Mouse (Mus musculus) monocyte, adult 5-6 weeks (primary cell): ENCODE results near the gene Rilp. TPM values are rescaled to one million over a fixed set of nuclear protein-coding genes. Genes with fewer than 3 reads are reported as not detected.

Experiments used
- ATAC-seq: fragments of 153-309, 156-312 bp; replicated peaks from 2 replicates; pipeline ENCODE4 v1.8.0; 2017; ENCODE audit warnings: mild to moderate bottlenecking; ENCODE audit not compliant: low TSS enrichment, insufficient number of reproducible peaks, severe bottlenecking, poor library complexity, low FRiP score
- total RNA-seq: library from RNA; stranded (forward); fragments of 200-1000, 200-491, 200-594 nt; gene quantifications from 3 replicates; pipeline ENCODE4 v1.2.3, GENCODE M21; 2017

Rilp gene
- total RNA-seq, 1 experiment from 2014 or later, result 7.0 TPM

- ATAC-seq, result no peak
These were observed 21.0 kb downstream of the Rilp start for GRCm38 (mm10) chr11:75530845-75531373.

GRCm38 (mm10) chr11:75531469-75532242 lies 21.8 kb downstream of the Rilp start, which contains the start of gene Slc43a2:
Gene Slc43a2, plus strand, starts transcription at chr11:75531694.
- ATAC-seq, result peak; percentile 74

DNA sequence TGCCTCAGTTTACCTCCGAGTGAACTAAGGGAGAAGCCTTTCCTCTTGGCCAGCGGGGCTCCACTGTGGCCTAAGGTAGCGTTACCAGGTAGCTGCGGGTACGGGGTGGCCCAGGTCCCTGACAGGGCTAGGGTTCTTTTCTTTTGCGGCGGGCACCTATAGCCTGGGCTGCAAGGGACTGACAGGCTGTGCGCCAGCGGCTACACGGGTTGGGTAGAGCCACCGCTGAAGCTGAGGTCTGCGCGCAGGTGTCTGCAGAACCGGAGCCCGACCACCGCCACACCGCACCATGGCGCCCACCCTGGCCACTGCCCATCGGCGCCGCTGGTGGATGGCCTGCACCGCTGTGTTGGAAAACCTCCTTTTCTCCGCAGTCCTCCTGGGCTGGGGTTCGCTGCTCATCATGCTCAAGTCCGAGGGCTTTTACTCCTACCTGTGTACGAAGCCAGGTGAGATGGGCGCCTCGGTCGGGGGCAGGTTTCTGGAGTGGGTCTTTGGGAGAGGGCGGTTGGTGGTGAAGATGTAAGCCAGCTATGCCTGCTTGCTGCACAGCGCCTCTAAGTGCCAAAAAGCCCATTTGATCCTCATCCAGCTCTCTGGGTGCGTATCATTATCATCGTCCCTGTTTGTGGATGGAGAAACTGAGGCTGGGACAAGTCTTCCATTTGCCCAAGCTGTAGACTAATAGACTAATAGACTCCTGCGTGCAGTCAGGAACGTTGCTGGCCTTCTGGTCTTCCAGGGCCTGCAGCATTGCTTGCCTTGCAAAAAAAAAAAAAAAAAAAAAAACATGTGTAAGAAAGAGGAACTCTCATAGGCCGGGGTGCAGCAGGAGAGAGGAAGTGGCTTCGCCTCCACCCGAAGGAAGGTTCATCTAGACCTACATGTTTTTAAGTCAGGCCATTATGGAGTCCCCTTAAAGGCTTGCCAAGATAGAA lies 22.7 kb downstream of the Rilp start:
- ATAC-seq, result peak; percentile 45; the same call in 1 of the 2 replicates

DNA sequence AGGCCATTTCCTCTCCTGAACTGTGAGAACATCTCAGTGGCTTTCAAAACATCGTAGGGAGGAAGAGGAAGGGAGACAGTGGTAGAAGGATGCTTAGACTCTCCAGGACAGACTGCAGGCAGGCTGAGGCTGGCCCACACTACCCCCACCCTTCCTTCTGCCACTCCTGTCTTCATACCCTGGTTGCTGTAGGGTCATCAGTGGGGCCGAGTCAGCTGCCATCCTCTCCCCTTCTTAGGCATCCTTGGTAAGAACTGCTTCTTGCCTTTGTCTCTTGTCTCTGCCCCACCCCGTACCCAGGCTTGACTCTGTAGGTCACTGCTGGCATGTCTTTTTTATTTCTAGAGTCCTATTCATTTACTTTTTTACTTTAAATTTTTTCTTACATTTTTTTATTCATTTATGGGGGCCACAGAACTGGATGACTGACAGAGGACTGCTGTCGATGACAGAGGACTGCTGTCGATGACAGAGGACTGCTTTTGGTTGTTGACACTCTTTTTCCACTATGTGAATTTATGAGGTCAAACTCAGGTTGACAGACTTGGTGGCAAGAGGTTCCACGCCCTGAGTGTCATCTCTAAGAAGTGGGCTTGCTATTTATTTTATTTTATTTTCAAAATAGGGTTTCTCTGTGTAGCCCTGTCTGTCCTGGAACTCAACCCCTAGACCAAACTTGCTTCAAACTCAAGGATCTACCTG lies 23.6 kb downstream of the Rilp start:
- peak; percentile 6; the same call in 1 of the 2 replicates for ATAC-seq

GRCm38 (mm10) chr11:75534286-75535033 lies 24.6 kb downstream of the Rilp start:
- no peak for ATAC-seq

- ATAC-seq, result no peak
These were observed 25.4 kb downstream of the Rilp start for GRCm38 (mm10) chr11:75535106-75535795.

DNA sequence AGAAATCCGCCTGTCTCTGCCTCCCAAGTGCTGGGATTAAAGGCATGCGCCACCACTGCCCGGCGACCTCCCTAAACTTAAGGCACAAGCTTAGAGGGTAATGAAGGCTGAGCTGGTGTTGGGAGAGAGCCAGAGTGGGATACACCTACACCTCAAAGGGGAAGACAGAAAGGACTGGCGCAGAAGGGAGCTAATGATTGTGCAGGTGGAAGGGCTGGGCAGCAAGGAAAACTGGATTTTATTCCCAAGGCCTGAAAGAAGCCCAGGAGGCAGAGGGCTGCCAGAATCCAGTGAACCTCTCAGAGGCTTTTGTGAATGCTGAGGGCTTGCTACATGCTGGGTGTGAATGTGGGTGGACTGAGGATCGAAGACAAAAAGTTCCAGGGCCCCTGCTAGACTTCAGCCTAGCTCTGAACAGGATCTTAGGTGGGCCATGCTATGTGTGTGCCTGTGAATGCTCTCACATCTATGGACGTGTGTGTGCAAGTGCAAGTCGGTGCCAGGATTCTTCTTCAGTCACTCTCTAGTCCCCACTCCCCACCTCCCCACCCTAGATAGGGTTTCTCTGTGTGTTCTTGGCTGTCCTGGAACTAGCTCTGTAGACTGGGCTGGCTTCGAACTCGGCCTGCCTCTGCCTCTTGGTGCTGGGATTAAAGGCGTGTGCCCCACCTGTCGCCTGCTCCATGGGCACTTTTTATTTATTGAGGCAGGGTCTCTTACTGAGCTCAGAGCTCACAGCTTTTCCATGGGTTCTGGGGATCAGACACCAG lies 26.5 kb downstream of the Rilp start:
- no peak for ATAC-seq

DNA sequence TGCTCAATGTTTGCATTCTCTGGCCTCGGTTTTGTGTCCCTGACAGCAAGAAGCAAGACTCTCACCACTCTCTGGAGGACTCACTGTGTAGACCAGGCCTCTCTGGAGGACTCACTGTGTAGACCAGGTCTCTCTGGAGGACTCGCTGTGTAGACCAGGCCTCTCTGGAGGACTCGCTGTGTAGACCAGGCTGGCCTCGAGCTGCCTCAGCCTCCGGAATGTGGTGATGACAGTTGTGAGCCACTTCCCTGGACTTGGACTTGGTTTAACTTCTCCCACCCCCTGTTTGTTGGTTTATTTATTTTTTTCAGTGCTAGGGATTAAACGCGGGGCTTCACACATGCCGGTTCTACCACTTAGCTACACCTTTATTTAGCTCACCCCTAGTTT lies 27.1 kb downstream of the Rilp start:
- ATAC-seq, result no peak

GRCm38 (mm10) chr11:75537491-75538183 lies 27.7 kb downstream of the Rilp start:
- no peak for ATAC-seq

DNA sequence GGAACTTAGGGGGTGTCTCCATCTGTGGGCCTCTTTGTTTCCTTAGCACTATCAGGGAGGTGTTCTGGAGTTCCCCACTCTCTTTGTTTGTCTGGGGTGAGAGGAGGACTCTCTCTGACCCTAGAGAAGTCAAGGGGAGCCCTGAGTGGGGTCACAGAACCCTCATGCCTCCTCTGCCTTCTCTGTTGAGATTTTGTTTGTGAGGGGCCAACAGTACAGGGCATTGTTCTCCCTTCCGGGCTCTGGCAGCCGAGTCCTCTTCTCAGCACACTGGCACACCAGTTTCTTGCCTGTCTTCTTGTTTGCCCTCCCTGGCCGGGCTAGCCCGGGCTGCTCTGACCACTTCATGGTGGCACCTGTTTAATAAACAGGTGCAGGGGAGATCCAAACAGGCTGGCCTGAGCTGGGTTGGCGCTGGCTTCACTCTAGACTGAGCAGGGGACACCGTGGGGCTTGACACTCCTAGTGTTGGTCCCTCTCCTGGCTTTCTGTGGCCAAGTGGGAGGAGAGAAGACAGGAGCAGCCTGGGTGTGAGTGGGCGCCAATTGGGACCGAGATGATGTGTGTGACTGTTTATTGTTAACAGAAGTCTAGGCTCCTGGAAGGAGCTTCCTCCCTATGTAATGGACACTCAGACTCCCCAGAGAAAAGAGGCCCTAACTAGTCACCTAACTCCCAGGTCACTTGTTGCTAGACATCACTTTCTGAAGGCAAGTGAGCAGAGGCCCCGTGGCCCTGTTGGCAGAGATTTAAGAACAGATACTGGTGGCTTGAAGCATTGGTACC lies 28.5 kb downstream of the Rilp start:
- no peak for ATAC-seq

DNA sequence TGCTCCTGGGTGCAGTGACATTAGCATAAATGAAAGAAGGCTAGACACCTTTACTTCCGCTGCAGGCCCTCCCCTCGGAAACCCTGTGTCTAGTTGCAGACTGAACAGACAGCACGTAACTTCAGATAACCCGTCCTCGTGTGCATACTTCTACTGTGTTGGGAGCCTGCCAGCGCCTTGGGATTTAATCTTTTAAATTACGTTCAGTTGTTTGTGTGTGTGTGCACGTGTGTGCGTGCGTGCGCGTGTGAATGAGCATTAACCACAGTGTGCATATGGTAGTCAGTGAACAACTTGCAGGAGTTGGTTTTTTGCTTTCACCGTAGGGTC lies 29.0 kb downstream of the Rilp start:
- ATAC-seq, result no peak

- ATAC-seq, result no peak
These were observed 30.3 kb downstream of the Rilp start for GRCm38 (mm10) chr11:75540209-75540608.

- peak; percentile 93 for ATAC-seq
These were observed 31.1 kb downstream of the Rilp start for GRCm38 (mm10) chr11:75540710-75541581.

- no peak for ATAC-seq
These were observed 34.8 kb downstream of the Rilp start for GRCm38 (mm10) chr11:75544713-75545112.

- no peak for ATAC-seq
These were observed 36.2 kb downstream of the Rilp start for GRCm38 (mm10) chr11:75546057-75546456.
